Mouse (Mus musculus) thymus, adult 2 months (tissue): Measurements from ENCODE around the gene Col23a1.

Experiments used
- CTCF ChIP-seq: fragments of 200-500 bp; IDR thresholded peaks from 2 replicates; pipeline ENCODE4 v1.5.1; 2012; ENCODE audit warnings: mild to moderate bottlenecking, control low read depth, low read length, moderate library complexity, borderline replicate concordance; ENCODE audit not compliant: control insufficient read depth, poor library complexity, insufficient read depth; ENCODE audit errors: extremely low read depth
- POLR2A ChIP-seq: fragments of 200-500 bp; IDR thresholded peaks from 2 replicates; pipeline ENCODE4 v1.6.1; 2012; ENCODE audit warnings: mild to moderate bottlenecking, low read length, control low read depth, moderate library complexity; ENCODE audit not compliant: control insufficient read depth, poor library complexity, insufficient read depth; ENCODE audit errors: extremely low read depth

GRCm38 (mm10) chr11:51274418-51274817 lies 15.3 kb upstream of the Col23a1 start:
- no peak for TF ChIP-seq POLR2A
- no peak for TF ChIP-seq CTCF
